In the genomic region with DNA sequence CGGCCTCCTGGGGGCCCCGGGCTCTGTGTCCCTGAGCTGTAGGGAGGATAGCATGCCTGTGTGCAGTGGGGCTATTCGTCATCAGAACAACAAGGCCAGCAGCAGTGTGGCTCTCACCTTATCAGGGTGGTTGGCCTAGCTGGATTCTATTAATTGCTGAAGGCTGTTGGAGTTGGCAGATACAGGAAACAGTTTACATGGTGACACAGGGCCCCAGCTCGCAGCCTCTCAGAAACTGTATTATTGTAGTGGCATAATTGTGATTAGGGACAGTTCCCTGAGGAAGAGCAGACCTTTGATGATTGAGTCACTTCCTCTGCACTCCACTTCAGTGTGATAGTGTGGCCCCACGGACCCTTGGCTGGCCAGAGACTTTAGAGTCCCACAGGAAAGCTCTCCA, we compare ENCODE assay signal across 10 mouse cellular contexts.
DNase-seq lines count a peak whose midpoint lies in the region; ATAC-seq and TF ChIP-seq lines count a peak whose summit lies in the region.
"Had no signal": no experiment of that assay in that cellular context is flagged by ENCODE, and none has a peak within 500 bp of the region (broad histone marks: within the 10 kb centered on the region; RNA-seq: fewer than 3 reads in every experiment).

No protein-coding gene starts in this region.

- peak overlapping the region; percentile 64 for H3K27ac ChIP-seq in hindbrain, embryonic 10.5 days
- H3K27ac ChIP-seq in hindbrain, embryonic 14.5 days: no peak overlapping the region
- peak overlapping the region; percentile 93 for H3K27ac ChIP-seq in bone marrow, adult 2 months (ENCODE audit: control insufficient read depth, insufficient read depth, low read depth, low read length, poor library complexity)
- H3K27ac ChIP-seq in heart, embryonic 15.5 days: peak overlapping the region; percentile 78
- H3K27ac ChIP-seq: embryonic facial prominence, embryonic 15.5 days had no signal

- H3K4me3 ChIP-seq in hindbrain, embryonic 10.5 days: no peak overlapping the region
- no peak overlapping the region for H3K4me3 ChIP-seq in hindbrain, embryonic 14.5 days (replicated peaks; ENCODE audit: low read length)
- no peak overlapping the region for H3K4me3 ChIP-seq in bone marrow, adult 2 months (replicated peaks; ENCODE audit: control insufficient read depth, low read depth, low read length)
- H3K4me3 ChIP-seq in heart, embryonic 15.5 days: no peak overlapping the region
- H3K4me3 ChIP-seq: embryonic facial prominence, embryonic 15.5 days had no signal

- TF ChIP-seq CTCF in bone marrow, adult 2 months (IDR thresholded peaks at IDR 0.05; ENCODE audit: control insufficient read depth, insufficient read depth, low read length): no peak

- no peak for DNase-seq in hindbrain, embryonic 10.5 days (ENCODE audit: low spot score)
- DNase-seq in hindbrain, embryonic 14.5 days (ENCODE audit: low spot score): no peak
- no peak for DNase-seq in right cerebral cortex, postnatal 36 days (ENCODE audit: low spot score in 2 of 2)
- DNase-seq in B cell, adult 2 months: no peak
- no peak for DNase-seq in cerebellum, adult 8-10 months
- DNase-seq: right cerebral cortex, postnatal 14 days had no signal

- H3K9me3 ChIP-seq in hindbrain, embryonic 10.5 days: no peaks in the 10 kb centered on the region
- no peaks in the 10 kb centered on the region for H3K9me3 ChIP-seq in hindbrain, embryonic 14.5 days (ENCODE audit: control insufficient read depth, low read length)
- no peaks in the 10 kb centered on the region for H3K9me3 ChIP-seq in heart, embryonic 15.5 days (replicated peaks)
- H3K9me3 ChIP-seq: embryonic facial prominence, embryonic 15.5 days had no signal

- H3K4me1 ChIP-seq in hindbrain, embryonic 10.5 days (replicated peaks): peaks cover 54% of the 10 kb centered on the region
- H3K4me1 ChIP-seq in hindbrain, embryonic 14.5 days (replicated peaks; ENCODE audit: control insufficient read depth, insufficient read depth, low read length): no peaks in the 10 kb centered on the region
- peaks cover 4% of the 10 kb centered on the region for H3K4me1 ChIP-seq in bone marrow, adult 2 months (ENCODE audit: control insufficient read depth, insufficient read depth, low read length)
- H3K4me1 ChIP-seq in heart, embryonic 15.5 days (replicated peaks): peaks cover 49% of the 10 kb centered on the region

- no peak overlapping the region for H3K9ac ChIP-seq in hindbrain, embryonic 14.5 days
- no peak overlapping the region for H3K9ac ChIP-seq in heart, embryonic 15.5 days
- H3K9ac ChIP-seq: embryonic facial prominence, embryonic 15.5 days had no signal

- 62% methylated on average over 5 of the region's 5 CpGs for WGBS in hindbrain, embryonic 10.5 days
- 61% methylated on average over 5 of the region's 5 CpGs for WGBS in hindbrain, embryonic 14.5 days
- 20% methylated on average over 5 of the region's 5 CpGs for WGBS in bone marrow, adult 2 months
- 8% methylated on average over 5 of the region's 5 CpGs for WGBS in heart, embryonic 15.5 days

- H3K4me2 ChIP-seq in hindbrain, embryonic 14.5 days (replicated peaks): no peak overlapping the region
- peak overlapping the region; percentile 34 for H3K4me2 ChIP-seq in heart, embryonic 15.5 days
- H3K4me2 ChIP-seq: embryonic facial prominence, embryonic 15.5 days had no signal

- no peaks in the 10 kb centered on the region for H3K27me3 ChIP-seq in hindbrain, embryonic 10.5 days (ENCODE audit: insufficient read depth, poor library complexity, severe bottlenecking)
- H3K27me3 ChIP-seq in hindbrain, embryonic 14.5 days (ENCODE audit: control insufficient read depth, insufficient read depth, low read length): no peaks in the 10 kb centered on the region
- peaks cover 33% of the 10 kb centered on the region for H3K27me3 ChIP-seq in heart, embryonic 15.5 days
- H3K27me3 ChIP-seq: embryonic facial prominence, embryonic 15.5 days had no signal

- no peak for ATAC-seq in hindbrain, embryonic 14.5 days (ENCODE audit: low FRiP score)
- ATAC-seq in heart, embryonic 15.5 days (replicated peaks; ENCODE audit: insufficient number of reproducible peaks, insufficient read depth, low FRiP score, low read depth): peak; percentile 78
- ATAC-seq in megakaryocyte, adult 5-6 weeks (ENCODE audit: poor library complexity, severe bottlenecking): peak; percentile 13; the same call in 1 of the 2 replicates

- TF ChIP-seq POLR2A in bone marrow, adult 2 months (IDR thresholded peaks at IDR 0.05; ENCODE audit: borderline replicate concordance, control insufficient read depth, low read depth, low read length): no peak

- no peaks in the 10 kb centered on the region for H3K36me3 ChIP-seq in hindbrain, embryonic 10.5 days
- no peaks in the 10 kb centered on the region for H3K36me3 ChIP-seq in hindbrain, embryonic 14.5 days (replicated peaks; ENCODE audit: control insufficient read depth, insufficient read depth)
- H3K36me3 ChIP-seq in heart, embryonic 15.5 days: no peaks in the 10 kb centered on the region
- H3K36me3 ChIP-seq: embryonic facial prominence, embryonic 15.5 days had no signal
